Mouse (Mus musculus): ENCODE measurements at regions not wholly inside any gene's neighbourhood (a gene's known extent, or its start where the extent isn't known, plus 50 kb on each side); places are given as distances from the start of the nearest gene placed in this dataset.

DNA sequence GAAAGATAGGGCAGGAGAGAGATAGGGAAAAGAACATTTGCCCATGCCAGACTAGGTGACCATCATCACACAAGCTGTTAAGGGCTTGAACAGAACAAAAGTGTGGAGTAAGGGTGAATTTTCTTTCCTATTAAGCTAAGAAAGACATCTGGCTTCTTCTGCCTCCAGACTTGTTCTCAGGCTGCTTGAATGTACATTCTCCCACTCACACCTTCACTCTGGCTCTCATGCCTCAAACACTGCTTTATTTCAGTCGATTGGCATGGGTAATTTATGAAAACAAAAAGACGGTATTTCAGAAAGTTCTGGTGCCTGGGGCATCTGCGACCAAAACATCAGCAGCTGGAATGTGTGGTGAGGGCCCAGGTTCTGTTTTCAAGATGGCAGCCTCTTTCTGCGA is 79.1 kb downstream of the Ifi44 start:
- H3K79me2 ChIP-seq (replicated peaks; ENCODE audit: control insufficient read depth, insufficient read depth, low read length) = no peaks in the 10 kb centered on the region
- no peaks in the 10 kb centered on the region for H3K4me1 ChIP-seq (ENCODE audit: control insufficient read depth, insufficient read depth, low read length)
- 85% methylated on average over 4 of the region's 4 CpGs for WGBS
- no peaks in the 10 kb centered on the region for H3K27me3 ChIP-seq (ENCODE audit: control insufficient read depth, insufficient read depth, low read length)
- DNase-seq = no peak
- no peak overlapping the region for H3K9ac ChIP-seq (ENCODE audit: low read depth, low read length)
- intact Hi-C loops (cut with DNase I) = no loop called here
- H3K4me3 ChIP-seq = no peak overlapping the region
- H3K27ac ChIP-seq = no peak overlapping the region
- no peak for TF ChIP-seq CTCF (IDR thresholded peaks at IDR 0.05)
- H3K36me3 ChIP-seq (ENCODE audit: control insufficient read depth, insufficient read depth, low read length) = no peaks in the 10 kb centered on the region

DNA sequence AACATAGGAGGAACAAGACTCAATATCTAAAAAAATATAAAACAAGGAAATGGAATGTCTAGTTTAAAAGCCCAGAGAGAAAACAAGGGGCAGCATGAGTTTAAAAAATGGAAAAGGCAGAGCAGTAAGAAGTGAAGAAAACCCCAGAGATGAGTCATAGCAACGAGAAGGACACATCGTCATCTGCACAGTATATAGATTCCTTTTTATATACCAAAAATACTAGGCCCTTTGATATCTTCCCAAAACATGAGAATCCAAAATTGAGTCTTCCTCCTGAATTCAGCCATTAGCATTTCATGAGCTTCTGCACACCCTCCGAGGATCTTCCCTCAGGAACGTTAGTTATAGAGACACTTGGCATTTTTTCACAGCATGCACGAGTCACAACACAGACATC is 96.5 kb downstream of the Ifi44 start:
- Histone ChIP-seq H3K27ac (no peak overlapping the region), H3K79me2 (replicated peaks; ENCODE audit: control insufficient read depth, insufficient read depth, low read length) (no peaks in the 10 kb centered on the region), H3K4me1 (ENCODE audit: control insufficient read depth, insufficient read depth, low read length) (no peaks in the 10 kb centered on the region), H3K9ac (ENCODE audit: low read depth, low read length) (no peak overlapping the region), H3K27me3 (ENCODE audit: control insufficient read depth, insufficient read depth, low read length) (no peaks in the 10 kb centered on the region), H3K4me3 (no peak overlapping the region), H3K36me3 (ENCODE audit: control insufficient read depth, insufficient read depth, low read length) (no peaks in the 10 kb centered on the region)
- TF ChIP-seq EP300 (IDR thresholded peaks at IDR 0.05; ENCODE audit: insufficient read depth, low read depth, low read length) (no peak), CTCF (IDR thresholded peaks at IDR 0.05) (no peak), POLR2A (IDR thresholded peaks at IDR 0.05; ENCODE audit: insufficient read depth, low read depth, low read length) (no peak)
- no peak for DNase-seq
- WGBS = 76% methylated on average over 5 of the region's 5 CpGs
- intact Hi-C loops (cut with DNase I) = no loop called here

DNA sequence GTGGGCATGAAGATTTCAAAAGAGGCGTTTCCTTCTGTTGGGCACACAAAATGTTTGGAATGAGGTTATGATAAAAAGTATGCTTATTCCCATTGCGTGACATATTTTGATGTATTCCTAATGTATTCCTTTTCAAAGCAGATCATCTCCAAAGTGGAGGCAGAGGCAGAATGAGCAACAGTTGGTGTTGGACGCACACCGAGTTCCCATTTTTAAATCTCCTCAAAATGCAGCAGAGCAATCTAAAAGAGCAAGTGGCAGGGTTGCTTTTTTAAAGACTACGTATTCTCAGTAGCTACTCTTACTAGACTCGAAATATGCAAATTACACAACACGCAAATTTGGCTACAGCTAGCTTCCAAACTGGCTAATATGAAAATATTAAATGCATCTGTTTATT is 98.2 kb downstream of the Ifi44 start:
- H3K79me2 ChIP-seq (replicated peaks; ENCODE audit: control insufficient read depth, insufficient read depth, low read length) = no peaks in the 10 kb centered on the region
- no peak overlapping the region for H3K9ac ChIP-seq (ENCODE audit: low read depth, low read length)
- no peaks in the 10 kb centered on the region for H3K36me3 ChIP-seq (ENCODE audit: control insufficient read depth, insufficient read depth, low read length)
- no peak overlapping the region for H3K4me3 ChIP-seq
- 87% methylated on average over 7 of the region's 7 CpGs for WGBS
- no peak for DNase-seq
- H3K4me1 ChIP-seq (ENCODE audit: control insufficient read depth, insufficient read depth, low read length) = no peaks in the 10 kb centered on the region
- TF ChIP-seq POLR2A (IDR thresholded peaks at IDR 0.05; ENCODE audit: insufficient read depth, low read depth, low read length) (no peak), CTCF (IDR thresholded peaks at IDR 0.05) (no peak), EP300 (IDR thresholded peaks at IDR 0.05; ENCODE audit: insufficient read depth, low read depth, low read length) (no peak)
- no peaks in the 10 kb centered on the region for H3K27me3 ChIP-seq (ENCODE audit: control insufficient read depth, insufficient read depth, low read length)
- intact Hi-C loops (cut with DNase I) = no loop called here
- no peak overlapping the region for H3K27ac ChIP-seq

DNA sequence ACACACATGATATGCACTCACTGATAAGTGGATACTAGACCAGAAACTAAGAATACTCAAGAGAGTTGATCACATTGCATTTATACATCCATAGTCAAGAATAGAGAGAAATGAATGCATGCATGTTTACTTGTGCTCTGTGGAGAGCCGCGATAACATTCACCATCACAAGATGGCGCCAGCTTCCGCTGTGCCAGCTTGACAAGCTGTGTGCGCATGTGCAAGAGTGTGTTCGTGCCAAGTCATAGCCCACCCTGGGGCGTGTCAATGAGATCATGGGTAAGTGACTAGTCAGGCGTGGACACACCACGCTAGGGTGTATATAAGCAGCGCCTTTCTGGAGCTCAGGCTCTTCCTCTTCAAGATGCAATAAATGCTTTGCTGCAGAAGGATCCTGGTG is 102.1 kb downstream of the Ifi44 start:
- no peak for DNase-seq
- Histone ChIP-seq H3K4me3 (no peak overlapping the region), H3K36me3 (ENCODE audit: control insufficient read depth, insufficient read depth, low read length) (no peaks in the 10 kb centered on the region), H3K9ac (ENCODE audit: low read depth, low read length) (no peak overlapping the region), H3K79me2 (replicated peaks; ENCODE audit: control insufficient read depth, insufficient read depth, low read length) (no peaks in the 10 kb centered on the region), H3K4me1 (ENCODE audit: control insufficient read depth, insufficient read depth, low read length) (no peaks in the 10 kb centered on the region), H3K27me3 (ENCODE audit: control insufficient read depth, insufficient read depth, low read length) (no peaks in the 10 kb centered on the region), H3K27ac (no peak overlapping the region)
- intact Hi-C loops (cut with DNase I) = no loop called here
- 60% methylated on average over 10 of the region's 10 CpGs for WGBS
- TF ChIP-seq EP300 (IDR thresholded peaks at IDR 0.05; ENCODE audit: insufficient read depth, low read depth, low read length) (no peak), POLR2A (IDR thresholded peaks at IDR 0.05; ENCODE audit: insufficient read depth, low read depth, low read length) (no peak), CTCF (IDR thresholded peaks at IDR 0.05) (no peak)

DNA sequence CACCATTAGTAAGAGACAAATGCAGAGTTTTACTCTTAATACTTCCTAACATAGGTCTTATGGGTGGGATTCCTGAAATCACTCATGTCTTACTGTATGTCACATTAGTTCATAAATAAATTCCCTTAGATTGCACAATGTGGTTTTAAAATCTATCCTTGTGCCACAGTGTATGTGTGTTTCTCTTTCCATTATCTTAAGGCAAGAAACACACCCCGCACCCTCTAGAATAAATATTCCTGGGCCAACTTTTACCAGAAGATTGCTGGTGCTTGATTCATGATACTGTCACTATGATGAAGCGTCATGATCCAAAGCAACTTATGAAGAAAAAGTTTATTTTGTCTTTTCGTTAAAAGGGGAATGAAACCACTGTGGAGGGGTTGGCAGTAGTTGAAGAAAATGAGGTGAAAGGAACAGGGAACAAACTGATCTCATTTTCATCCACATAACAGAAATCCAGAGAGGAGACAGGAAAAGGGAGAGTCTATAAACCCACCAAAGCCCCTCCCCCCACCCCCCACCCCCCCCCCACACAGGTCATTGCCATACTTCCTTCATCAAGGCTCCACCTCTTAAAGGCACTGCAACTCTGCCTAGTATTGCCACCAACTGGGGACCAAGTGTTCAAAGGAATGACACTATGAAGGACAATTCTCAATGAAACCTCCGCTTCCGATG is 110.2 kb downstream of the Ifi44 start:
- Histone ChIP-seq H3K9ac (ENCODE audit: low read depth, low read length) (no peak overlapping the region), H3K27me3 (ENCODE audit: control insufficient read depth, insufficient read depth, low read length) (no peaks in the 10 kb centered on the region), H3K4me1 (ENCODE audit: control insufficient read depth, insufficient read depth, low read length) (no peaks in the 10 kb centered on the region), H3K79me2 (replicated peaks; ENCODE audit: control insufficient read depth, insufficient read depth, low read length) (no peaks in the 10 kb centered on the region), H3K27ac (no peak overlapping the region), H3K36me3 (ENCODE audit: control insufficient read depth, insufficient read depth, low read length) (no peaks in the 10 kb centered on the region), H3K4me3 (no peak overlapping the region)
- WGBS = 84% methylated on average over 5 of the region's 5 CpGs
- no peak for TF ChIP-seq CTCF (IDR thresholded peaks at IDR 0.05)
- no peak for TF ChIP-seq EP300 (IDR thresholded peaks at IDR 0.05; ENCODE audit: insufficient read depth, low read depth, low read length)
- no peak for TF ChIP-seq POLR2A (IDR thresholded peaks at IDR 0.05; ENCODE audit: insufficient read depth, low read depth, low read length)
- no peak for DNase-seq
- intact Hi-C loops (cut with DNase I) = no loop called here

DNA sequence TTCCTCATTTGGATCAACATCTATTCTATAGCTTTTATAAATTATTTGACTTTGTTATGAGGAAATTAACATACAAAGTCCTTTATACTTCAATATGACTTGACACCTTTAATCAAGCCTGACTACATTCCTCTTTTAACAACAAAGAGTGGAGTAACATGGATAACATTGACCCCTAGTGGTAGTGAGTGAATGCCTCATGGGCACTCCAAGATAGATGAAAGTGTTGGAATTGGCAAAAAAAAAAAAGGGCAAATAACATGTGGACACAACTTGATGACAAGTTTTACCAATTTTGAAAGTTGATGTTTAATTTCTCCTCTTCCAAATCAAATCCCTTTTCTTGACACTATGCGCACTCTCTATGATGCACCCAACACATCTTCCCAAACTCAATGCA is 111.4 kb downstream of the Ifi44 start:
- intact Hi-C loops (cut with DNase I) = no loop called here
- no peak overlapping the region for H3K27ac ChIP-seq
- H3K4me1 ChIP-seq (ENCODE audit: control insufficient read depth, insufficient read depth, low read length) = no peaks in the 10 kb centered on the region
- no peak for TF ChIP-seq EP300 (IDR thresholded peaks at IDR 0.05; ENCODE audit: insufficient read depth, low read depth, low read length)
- 0 out of 2 replicates have a peak, but pooled peaks have one; percentile 15 for TF ChIP-seq CTCF (IDR thresholded peaks at IDR 0.05)
- no peak for TF ChIP-seq POLR2A (IDR thresholded peaks at IDR 0.05; ENCODE audit: insufficient read depth, low read depth, low read length)
- H3K36me3 ChIP-seq (ENCODE audit: control insufficient read depth, insufficient read depth, low read length) = no peaks in the 10 kb centered on the region
- no peak overlapping the region for H3K9ac ChIP-seq (ENCODE audit: low read depth, low read length)
- no peak for DNase-seq
- WGBS = 98% methylated on average over 1 of the region's 1 CpGs
- H3K27me3 ChIP-seq (ENCODE audit: control insufficient read depth, insufficient read depth, low read length) = no peaks in the 10 kb centered on the region
- H3K4me3 ChIP-seq = no peak overlapping the region
- no peaks in the 10 kb centered on the region for H3K79me2 ChIP-seq (replicated peaks; ENCODE audit: control insufficient read depth, insufficient read depth, low read length)

Measured in heart, adult 2 months (tissue).